In genomic region chr7:101969694-101970428, GRCm38 (mm10) we compare ENCODE assay signal across 8 mouse cellular contexts. TPM values are rescaled to one million over a fixed set of nuclear protein-coding genes. Genes with fewer than 3 reads are reported as not detected.
DNase-seq lines count a peak whose midpoint lies in the region; ATAC-seq and TF ChIP-seq lines count a peak whose summit lies in the region.

No protein-coding gene starts in this region.

- no peaks in the 10 kb centered on the region for H3K9me3 ChIP-seq in lung, embryonic 16.5 days (ENCODE audit: control insufficient read depth, low read length)

- no peaks in the 10 kb centered on the region for H3K36me3 ChIP-seq in lung, embryonic 16.5 days (ENCODE audit: control insufficient read depth, insufficient read depth, low read length)
- H3K36me3 ChIP-seq in thymus, adult 2 months (ENCODE audit: control insufficient read depth, insufficient read depth, low read length), result no peaks in the 10 kb centered on the region

- peak overlapping the region; percentile 61 for H3K4me2 ChIP-seq in lung, embryonic 16.5 days (ENCODE audit: low read depth, low read length)

- peak; percentile 86 for DNase-seq in MN1 (ENCODE audit: low spot score)
- DNase-seq in cerebellum, adult 8-10 months, result peak; percentile 84
- peak; percentile 78 for DNase-seq in forelimb bud, embryonic 11.5 days (ENCODE audit: low read depth, low spot score)
- DNase-seq in layer of hippocampus, adult 9-11 months, result peak; percentile 87
- peak; percentile 86 for DNase-seq in ovary, adult 18-20 months (ENCODE audit: low spot score)
- peak; percentile 85 for DNase-seq in thymus, adult 2 months

- no peaks in the 10 kb centered on the region for H3K27me3 ChIP-seq in lung, embryonic 16.5 days (ENCODE audit: control insufficient read depth, insufficient read depth, low read depth, low read length)
- no peaks in the 10 kb centered on the region for H3K27me3 ChIP-seq in thymus, adult 2 months (ENCODE audit: control insufficient read depth, insufficient read depth, low read length)

- H3K4me3 ChIP-seq in lung, embryonic 16.5 days (ENCODE audit: low read length), result peak overlapping the region; percentile 82
- H3K4me3 ChIP-seq in thymus, adult 2 months (ENCODE audit: control insufficient read depth, insufficient read depth, low read length), result peak overlapping the region; percentile 71

- H3K9ac ChIP-seq in lung, embryonic 16.5 days (ENCODE audit: low read length), result peak overlapping the region; percentile 94

- peak; percentile 73 for TF ChIP-seq POLR2A in thymus, adult 2 months (IDR thresholded peaks at IDR 0.05; ENCODE audit: control insufficient read depth, extremely low read depth, insufficient read depth, low read length, poor library complexity)

- TF ChIP-seq CTCF in thymus, adult 2 months (IDR thresholded peaks at IDR 0.05; ENCODE audit: borderline replicate concordance, control insufficient read depth, extremely low read depth, insufficient read depth, low read length, poor library complexity), result no peak

- under 1% methylated on average over 50 of the region's 53 CpGs for WGBS in lung, embryonic 16.5 days
- under 1% methylated on average over 53 of the region's 53 CpGs for WGBS in thymus, adult 2 months

- ATAC-seq in hematopoietic stem cell, adult 5-6 weeks (replicated peaks in 1 of 2; ENCODE audit: insufficient read depth in 1 of 2, low FRiP score in 2 of 2, low TSS enrichment in 1 of 2, low read depth in 1 of 2, poor library complexity in 2 of 2, severe bottlenecking in 2 of 2), result peak; percentile 46 to 62
- peak; percentile 91 for ATAC-seq in lung, embryonic 16.5 days (ENCODE audit: low read depth)

- peak overlapping the region; percentile 100 for H3K27ac ChIP-seq in lung, embryonic 16.5 days (ENCODE audit: low read length)
- peak overlapping the region; percentile 95 for H3K27ac ChIP-seq in thymus, adult 2 months (ENCODE audit: control insufficient read depth, insufficient read depth, low read length)

- peaks cover 39% of the 10 kb centered on the region for H3K4me1 ChIP-seq in lung, embryonic 16.5 days (replicated peaks; ENCODE audit: control insufficient read depth, insufficient read depth, low read length)
- peaks cover 24% of the 10 kb centered on the region for H3K4me1 ChIP-seq in thymus, adult 2 months (replicated peaks; ENCODE audit: control insufficient read depth, insufficient read depth, low read length)

RNA-seq across cellular contexts. Expression of gene Numa1, which starts 36.0 kb away (rescaled TPM):
- total RNA-seq in hematopoietic stem cell, adult 5-6 weeks (2017), result 315 and 392 TPM in 2 replicates
- 66.7 and 73.7 TPM in 2 replicates for polyA plus RNA-seq in lung, embryonic 16.5 days (2015; fragmentation: Nextera tagmentation; extraction: Ambion mirVana)
- 166 and 186 TPM in 2 replicates for polyA plus RNA-seq in thymus, adult 2 months (2012; rRNA removed)

RNA-seq across cellular contexts. Expression of gene Lrrc51, which starts 36.2 kb away (rescaled TPM):
- 2.4 and 3.2 TPM in 2 replicates for total RNA-seq in hematopoietic stem cell, adult 5-6 weeks (2017)
- 18.1 and 28.3 TPM in 2 replicates for polyA plus RNA-seq in lung, embryonic 16.5 days (2015; fragmentation: Nextera tagmentation; extraction: Ambion mirVana)
- polyA plus RNA-seq in thymus, adult 2 months (2012; rRNA removed), result 4.0 and 6.2 TPM in 2 replicates

RNA-seq across cellular contexts. Expression of gene Il18bp, which starts 48.6 kb away (rescaled TPM):
- total RNA-seq in hematopoietic stem cell, adult 5-6 weeks (2017), result 3.9 and 4.7 TPM in 2 replicates
- 2.1 and 3.0 TPM in 2 replicates for polyA plus RNA-seq in lung, embryonic 16.5 days (2015; fragmentation: Nextera tagmentation; extraction: Ambion mirVana)
- polyA plus RNA-seq in thymus, adult 2 months (2012; rRNA removed), result 57.9 and 80.7 TPM in 2 replicates

Comparison
In these comparisons a context has a peak if more than half of its experiments do, and no peak if none do; other contexts are left out.
1. Peak in every context shown above with its lines: DNase-seq, ATAC-seq, H3K4me3 ChIP-seq and H3K27ac ChIP-seq.
2. RNA of gene Il18bp, which starts 48.6 kb away (polyA plus RNA-seq): 57.9 to 80.7 TPM in thymus, adult 2 months; 2.1 to 3.0 TPM in lung, embryonic 16.5 days; every median in the first group is over 10 times any median in the second.